Mouse (Mus musculus) spleen, adult 2 months (tissue): Measurements from ENCODE around the gene Trim80.

ENCODE experiments used
- CTCF ChIP-seq: fragments of 200-500 bp; IDR thresholded peaks from 2 replicates; pipeline ENCODE4 v1.5.1; 2011; ENCODE audit warnings: mild to moderate bottlenecking, inconsistent platforms; ENCODE audit not compliant: insufficient read depth, insufficient read length, insufficient replicate concordance; ENCODE audit errors: extremely low read depth
- POLR2A ChIP-seq: fragments of 200-500 bp; IDR thresholded peaks from 2 replicates; pipeline ENCODE4 v1.6.1; 2011; ENCODE audit warnings: low read depth, low read length, inconsistent platforms

- TF ChIP-seq POLR2A (no peak), CTCF (no peak)
These were observed 18.4 kb upstream of the Trim80 start for GRCm38 (mm10) chr11:115421972-115422371.
